Mouse (Mus musculus) heart, postnatal 0 days (tissue): ENCODE results near the gene Xrcc3.

ENCODE experiments used
- CTCF ChIP-seq: IDR thresholded peaks from 2 replicates; pipeline ENCODE4 v1.5.1; 2016; ENCODE audit warnings: antibody characterized with exemption, control low read depth, low read depth
- EP300 ChIP-seq: IDR thresholded peaks from 2 replicates; pipeline ENCODE4 v1.6.1; 2016; ENCODE audit warnings: antibody characterized with exemption, low read depth

GRCm38 (mm10) chr12:111774156-111774555 lies 39.5 kb downstream of the Xrcc3 start:
- TF ChIP-seq CTCF = no peak
- TF ChIP-seq EP300 = no peak
